Mouse (Mus musculus) small intestine, adult 2 months (tissue): ENCODE measurements around the gene Alcam.

Experiments
- CTCF ChIP-seq: fragments of 200-500 bp; IDR thresholded peaks from 2 replicates; pipeline ENCODE4 v1.5.1; 2012; ENCODE audit warnings: low read depth, mild to moderate bottlenecking, control low read depth, inconsistent platforms, low read length, moderate library complexity, mixed read lengths; ENCODE audit not compliant: insufficient replicate concordance, insufficient read length; ENCODE audit errors: extremely low read depth
- POLR2A ChIP-seq: fragments of 200-500 bp; IDR thresholded peaks from 2 replicates; pipeline ENCODE4 v1.6.1; 2012; ENCODE audit warnings: low read depth, mild to moderate bottlenecking, control low read depth, inconsistent platforms, low read length, moderate library complexity

DNA sequence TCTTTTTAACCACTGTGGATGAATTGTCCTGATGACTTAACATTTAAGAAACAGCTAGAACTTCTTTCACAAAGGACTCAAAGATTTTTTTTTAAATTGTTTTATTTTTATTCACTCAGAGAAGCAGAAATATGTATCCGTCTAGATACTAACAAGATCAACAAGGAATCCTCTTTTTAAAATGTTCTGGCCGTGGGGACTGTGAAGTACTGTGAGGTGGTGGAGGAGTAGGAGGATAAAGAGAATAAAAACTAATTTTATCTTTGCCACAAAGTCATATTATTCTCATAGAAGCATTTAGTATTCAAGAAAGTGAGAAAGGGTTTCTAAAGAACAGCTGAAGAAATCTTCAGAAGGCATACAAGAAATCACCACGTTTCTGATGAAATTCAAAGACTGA is 54.8 kb downstream of the Alcam start:
- TF ChIP-seq CTCF = no peak
- no peak for TF ChIP-seq POLR2A
